Mouse (Mus musculus) MN1 (cell line): ENCODE measurements around the gene Pamr1.
A peak's percentile ranks its signal among the peaks of the same experiment; 100 is the strongest.

ENCODE experiments used
- DNase-seq: peaks from one replicate; pipeline ENCODE4 v3.0.0-alpha.2; 2016; ENCODE audit warnings: low spot score

Pamr1 gene

GRCm38 (mm10) chr2:102661052-102661451 lies 111.2 kb downstream of the Pamr1 start:
- DNase-seq: no peak

GRCm38 (mm10) chr2:102662911-102663310 lies 113.1 kb downstream of the Pamr1 start:
- DNase-seq: no peak

DNA sequence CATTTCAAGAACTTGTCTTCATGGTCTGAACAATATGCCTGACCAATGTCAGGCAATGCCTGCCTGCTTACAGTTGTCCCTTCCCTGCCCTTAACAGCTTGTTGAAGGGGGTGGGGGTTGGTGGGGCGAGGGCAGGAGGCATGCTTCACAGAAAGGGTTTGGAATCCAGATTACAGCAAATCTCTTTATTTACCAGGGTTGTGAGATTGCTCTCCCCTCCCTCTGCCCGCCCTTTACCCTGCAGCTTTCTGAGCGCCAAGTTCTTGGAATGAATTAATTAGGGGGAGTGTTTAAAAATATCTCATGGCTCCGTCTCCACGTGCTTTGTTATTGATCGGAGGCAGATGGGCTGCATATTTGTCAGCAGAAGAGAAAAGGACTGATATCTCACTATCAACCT lies 113.5 kb downstream of the Pamr1 start:
- no peak for DNase-seq

DNA sequence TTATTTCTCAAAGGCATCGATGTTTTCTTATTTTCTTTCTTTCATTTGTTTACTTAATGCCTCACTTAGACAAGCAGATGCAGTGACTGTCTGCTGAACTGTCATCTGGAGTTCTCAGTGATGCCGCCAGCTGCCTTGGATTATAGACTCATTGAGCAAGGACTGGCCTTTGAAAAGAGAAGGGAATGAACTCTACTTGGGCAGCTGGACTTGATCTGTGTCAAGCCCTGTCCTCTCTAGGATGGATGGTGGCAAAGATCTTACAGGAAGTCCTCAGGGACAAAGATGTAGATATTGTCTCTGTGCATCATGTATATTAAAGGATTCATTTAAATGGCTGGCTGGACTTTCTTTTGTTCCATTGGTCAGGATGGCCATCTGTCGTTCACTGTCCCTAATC lies 114.1 kb downstream of the Pamr1 start:
- DNase-seq: no peak

DNA sequence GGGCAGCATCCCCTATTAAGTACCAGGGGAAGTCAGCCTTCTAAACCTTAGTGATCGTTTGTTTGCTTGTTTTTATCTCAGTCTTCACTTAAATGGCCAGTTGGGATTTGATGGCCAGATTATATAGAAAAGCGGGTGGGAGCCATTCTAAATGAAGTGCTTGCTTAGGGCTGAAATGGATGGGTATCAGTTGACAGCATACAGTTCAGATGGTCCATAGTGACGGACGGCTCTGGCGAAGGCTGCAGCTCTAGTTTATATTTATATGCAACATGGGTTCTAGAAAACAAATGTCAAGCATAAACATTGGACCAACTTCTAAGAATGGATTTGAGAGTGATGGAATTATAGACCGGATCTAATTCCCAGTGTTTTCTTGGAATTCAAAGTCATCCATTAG lies 118.2 kb downstream of the Pamr1 start:
- DNase-seq: no peak

- no peak for DNase-seq
Measured at GRCm38 (mm10) chr2:102669580-102669979, 119.8 kb downstream of the Pamr1 start.

GRCm38 (mm10) chr2:102674582-102674981 lies 124.8 kb downstream of the Pamr1 start:
- DNase-seq: no peak

- peak; percentile 14 for DNase-seq
Measured at GRCm38 (mm10) chr2:102675275-102675674, 125.5 kb downstream of the Pamr1 start.

- DNase-seq: no peak
Measured at GRCm38 (mm10) chr2:102676716-102677312, 127.0 kb downstream of the Pamr1 start.

DNA sequence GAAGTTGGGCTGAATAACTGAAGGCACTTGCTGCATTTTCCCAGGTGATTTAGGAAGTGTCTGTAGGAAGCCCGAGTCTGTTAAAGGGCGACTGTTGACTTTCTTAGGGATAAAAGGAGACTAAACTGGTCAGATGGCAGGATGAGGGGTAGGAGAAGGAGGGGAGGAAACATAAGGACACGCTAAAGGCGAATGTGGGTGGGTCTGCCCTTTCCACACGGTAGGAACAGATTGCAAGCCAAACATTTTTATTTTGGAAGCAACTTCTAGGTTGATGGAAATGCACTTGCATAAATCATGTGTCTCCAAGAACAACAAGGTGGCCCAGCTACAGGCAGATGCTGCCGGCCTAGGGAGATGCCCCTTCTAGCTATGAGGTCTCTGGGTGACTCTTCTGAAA lies 127.6 kb downstream of the Pamr1 start:
- no peak for DNase-seq

- no peak for DNase-seq
Measured at GRCm38 (mm10) chr2:102681351-102681750, 131.5 kb downstream of the Pamr1 start.

GRCm38 (mm10) chr2:102682168-102682567 lies 132.4 kb downstream of the Pamr1 start:
- DNase-seq: no peak

DNA sequence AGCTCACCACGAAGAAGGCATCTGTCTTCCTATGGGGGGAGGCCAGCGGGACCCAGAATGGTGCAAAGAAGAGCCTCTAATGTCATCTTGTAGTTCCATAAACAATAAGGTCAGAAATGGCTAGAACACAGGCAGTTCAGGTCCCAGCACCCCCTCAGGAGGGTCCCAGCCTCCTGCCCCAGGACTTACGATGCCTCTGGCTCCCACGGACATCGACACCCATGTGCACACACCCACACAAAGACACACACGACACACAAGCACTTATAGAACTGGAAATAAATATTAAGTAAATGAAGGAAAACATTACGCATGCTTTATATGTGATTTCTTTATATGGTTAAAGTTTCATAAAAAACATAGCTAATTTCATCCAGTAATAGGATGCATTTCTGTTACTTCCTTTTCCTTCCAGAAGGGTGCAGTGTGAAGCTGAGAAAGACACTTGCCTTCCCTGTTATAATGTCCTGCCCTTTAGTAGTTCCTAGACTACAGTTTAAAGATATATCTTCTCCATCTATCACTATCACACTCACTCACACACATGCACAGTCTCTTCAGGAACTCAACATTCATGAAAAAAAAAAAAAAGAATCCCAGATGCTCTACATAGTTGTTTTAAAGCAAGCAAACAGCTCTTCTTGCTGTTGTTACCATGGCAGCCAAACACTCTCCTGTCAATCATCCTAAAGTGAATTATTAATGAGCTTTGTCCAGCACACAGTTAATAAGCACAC lies 135.7 kb downstream of the Pamr1 start:
- no peak for DNase-seq

DNA sequence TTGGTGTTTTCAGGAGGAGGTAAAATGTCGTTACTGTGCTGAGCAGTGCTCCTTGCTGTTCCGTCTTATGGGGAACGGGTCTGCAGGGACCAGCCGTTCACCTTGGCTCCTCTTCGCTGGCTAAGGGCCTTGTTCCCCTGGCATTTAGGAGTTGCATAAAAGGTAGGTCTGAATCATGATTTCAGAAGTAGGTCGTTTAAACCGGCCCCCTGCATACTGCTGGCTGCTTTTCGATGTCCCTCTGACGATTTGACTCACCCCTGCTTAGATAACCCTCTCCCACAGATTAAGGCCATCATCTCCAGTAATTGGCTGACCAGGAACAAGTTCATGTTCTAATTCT lies 136.3 kb downstream of the Pamr1 start:
- DNase-seq: no peak
